Mouse (Mus musculus): ENCODE measurements around the gene Fra10ac1. TPM values are rescaled to one million over a fixed set of nuclear protein-coding genes. Genes with fewer than 3 reads are reported as not detected.

Gene Fra10ac1
- 22.0 and 23.2 TPM in 2 replicates for polyA plus RNA-seq (2015; fragmentation: Nextera tagmentation; extraction: Ambion mirVana)

GRCm38 (mm10) chr19:38223905-38224684, at the start of gene Fra10ac1:
Gene Fra10ac1, minus strand, starts transcription at chr19:38224156.

GRCm38 (mm10) chr19:38264505-38265500, 40.8 kb upstream of the Fra10ac1 start, which contains the start of gene Lgi1:
Gene Lgi1, plus strand, starts transcription at chr19:38264536.

Other genes starting within 250 kb of the Fra10ac1 start
- 1.7 and 2.5 TPM in 2 replicates for gene Myof, start 180.6 kb downstream of the Fra10ac1 start, polyA plus RNA-seq (2015; fragmentation: Nextera tagmentation; extraction: Ambion mirVana)
- gene Cep55, start 169.1 kb downstream of the Fra10ac1 start, polyA plus RNA-seq (2015; fragmentation: Nextera tagmentation; extraction: Ambion mirVana): 5.5 and 7.0 TPM in 2 replicates
- 0.67 and 1.0 TPM in 2 replicates for gene Ffar4, start 127.1 kb downstream of the Fra10ac1 start, polyA plus RNA-seq (2015; fragmentation: Nextera tagmentation; extraction: Ambion mirVana)
- gene Rbp4, start 98.9 kb downstream of the Fra10ac1 start, polyA plus RNA-seq (2015; fragmentation: Nextera tagmentation; extraction: Ambion mirVana): 2.2 and 5.3 TPM in 2 replicates
- not detected in 2 replicates for gene Pde6c, start 91.4 kb downstream of the Fra10ac1 start, polyA plus RNA-seq (2015; fragmentation: Nextera tagmentation; extraction: Ambion mirVana)
- 1.4 and 1.8 TPM in 2 replicates for gene Lgi1, start 40.4 kb upstream of the Fra10ac1 start, polyA plus RNA-seq (2015; fragmentation: Nextera tagmentation; extraction: Ambion mirVana)
- 3.8 and 4.1 TPM in 2 replicates for gene Slc35g1, start 171.8 kb upstream of the Fra10ac1 start, polyA plus RNA-seq (2015; fragmentation: Nextera tagmentation; extraction: Ambion mirVana)

Measured in spleen, postnatal 0 days (tissue).